Comparison of ENCODE assay signal across 19 mouse cellular contexts in genomic region chr1:172436785-172437184, GRCm38 (mm10). TPM values are rescaled to one million over a fixed set of nuclear protein-coding genes. Genes with fewer than 3 reads are reported as not detected.
DNase-seq lines count a peak whose midpoint lies in the region; ATAC-seq and TF ChIP-seq lines count a peak whose summit lies in the region.
"Had no signal": no experiment of that assay in that cellular context is flagged by ENCODE, and none has a peak within 500 bp of the region (broad histone marks: within the 10 kb centered on the region; RNA-seq: fewer than 3 reads in every experiment).

No protein-coding gene starts in this region.

- no peak for TF ChIP-seq CTCF in heart, postnatal 0 days (IDR thresholded peaks at IDR 0.05; ENCODE audit: low read depth)

- H3K4me1 ChIP-seq in heart, postnatal 0 days (ENCODE audit: control insufficient read depth, insufficient read depth), result peaks cover 16% of the 10 kb centered on the region
- no peaks in the 10 kb centered on the region for H3K4me1 ChIP-seq in midbrain, embryonic 11.5 days (ENCODE audit: control insufficient read depth, insufficient read depth, low read length)
- no peaks in the 10 kb centered on the region for H3K4me1 ChIP-seq in midbrain, embryonic 14.5 days (ENCODE audit: control insufficient read depth, insufficient read depth, low read length)
- H3K4me1 ChIP-seq: hindbrain, embryonic 12.5 days; neural tube, embryonic 13.5 days had no signal

- no peak overlapping the region for H3K27ac ChIP-seq in heart, postnatal 0 days (ENCODE audit: low read depth)
- no peak overlapping the region for H3K27ac ChIP-seq in midbrain, embryonic 11.5 days (ENCODE audit: low read depth, low read length)
- H3K27ac ChIP-seq in midbrain, embryonic 14.5 days (replicated peaks; ENCODE audit: low read depth, low read length), result no peak overlapping the region
- H3K27ac ChIP-seq: embryonic facial prominence, embryonic 12.5 days; forebrain, embryonic 10.5 days; heart, embryonic 15.5 days; hindbrain, embryonic 12.5 days; liver, embryonic 14.5 days; neural tube, embryonic 13.5 days had no signal

- no peak for DNase-seq in heart, postnatal 0 days (ENCODE audit: low spot score)
- no peak for DNase-seq in heart, postnatal 14 days
- peak; percentile 33 for DNase-seq in midbrain, embryonic 11.5 days (ENCODE audit: low spot score, missing footprints)
- no peak for DNase-seq in midbrain, embryonic 14.5 days
- peak; percentile 8 for DNase-seq in brain, adult 2 months (ENCODE audit: low read depth, low spot score)
- peak; percentile 25 for DNase-seq in forelimb bud, embryonic 11.5 days (ENCODE audit: low read depth, low spot score)
- no peak for DNase-seq in lung, adult 18-20 months
- DNase-seq: cerebellum, postnatal 25 days; gastrocnemius, postnatal 25 days; right cerebral cortex, postnatal 4 days; thymus, postnatal 36 days had no signal

- 31% methylated on average over 6 of the region's 6 CpGs for WGBS in heart, postnatal 0 days
- 58% methylated on average over 6 of the region's 6 CpGs for WGBS in midbrain, embryonic 11.5 days
- WGBS in midbrain, embryonic 14.5 days, result 54% methylated on average over 6 of the region's 6 CpGs

- H3K4me3 ChIP-seq in heart, postnatal 0 days (ENCODE audit: low read depth, low read length), result no peak overlapping the region
- H3K4me3 ChIP-seq in midbrain, embryonic 11.5 days (ENCODE audit: low read depth, low read length), result no peak overlapping the region
- H3K4me3 ChIP-seq in midbrain, embryonic 14.5 days (replicated peaks; ENCODE audit: low read depth, low read length), result no peak overlapping the region
- H3K4me3 ChIP-seq: embryonic facial prominence, embryonic 12.5 days; forebrain, embryonic 10.5 days; heart, embryonic 15.5 days; hindbrain, embryonic 12.5 days; megakaryocyte, embryonic 14.5 days; neural tube, embryonic 13.5 days had no signal

- no peak overlapping the region for H3K4me2 ChIP-seq in heart, postnatal 0 days (ENCODE audit: low read depth, low read length)
- no peak overlapping the region for H3K4me2 ChIP-seq in midbrain, embryonic 11.5 days
- H3K4me2 ChIP-seq in midbrain, embryonic 14.5 days (ENCODE audit: low read length), result no peak overlapping the region
- H3K4me2 ChIP-seq: embryonic facial prominence, embryonic 12.5 days; heart, embryonic 15.5 days; hindbrain, embryonic 12.5 days; neural tube, embryonic 13.5 days had no signal

- no peak overlapping the region for H3K9ac ChIP-seq in heart, postnatal 0 days (replicated peaks; ENCODE audit: low read depth, low read length)
- no peak overlapping the region for H3K9ac ChIP-seq in midbrain, embryonic 11.5 days (ENCODE audit: low read length)
- H3K9ac ChIP-seq in midbrain, embryonic 14.5 days (replicated peaks; ENCODE audit: low read length), result no peak overlapping the region
- H3K9ac ChIP-seq: embryonic facial prominence, embryonic 12.5 days; heart, embryonic 15.5 days; hindbrain, embryonic 12.5 days; liver, embryonic 14.5 days; neural tube, embryonic 13.5 days had no signal

- no peaks in the 10 kb centered on the region for H3K27me3 ChIP-seq in heart, postnatal 0 days (ENCODE audit: control insufficient read depth, insufficient read depth, low read length)
- H3K27me3 ChIP-seq in midbrain, embryonic 11.5 days (ENCODE audit: control insufficient read depth, insufficient read depth, low read length), result no peaks in the 10 kb centered on the region
- H3K27me3 ChIP-seq in midbrain, embryonic 14.5 days (ENCODE audit: control insufficient read depth, insufficient read depth, low read length), result no peaks in the 10 kb centered on the region
- H3K27me3 ChIP-seq: embryonic facial prominence, embryonic 12.5 days; heart, embryonic 15.5 days; hindbrain, embryonic 12.5 days; neural tube, embryonic 13.5 days had no signal

- intact Hi-C loops in heart, postnatal 14 days (cut with DNase I), result no loop called here

- H3K36me3 ChIP-seq in heart, postnatal 0 days (replicated peaks; ENCODE audit: control insufficient read depth, insufficient read depth, low read length), result no peaks in the 10 kb centered on the region
- H3K36me3 ChIP-seq in midbrain, embryonic 11.5 days (ENCODE audit: control insufficient read depth, insufficient read depth, low read length), result no peaks in the 10 kb centered on the region
- no peaks in the 10 kb centered on the region for H3K36me3 ChIP-seq in midbrain, embryonic 14.5 days (ENCODE audit: control insufficient read depth, insufficient read depth, low read length)
- H3K36me3 ChIP-seq: embryonic facial prominence, embryonic 12.5 days; forebrain, embryonic 10.5 days; heart, embryonic 15.5 days; hindbrain, embryonic 12.5 days; neural tube, embryonic 13.5 days had no signal

- H3K9me3 ChIP-seq in heart, postnatal 0 days (replicated peaks; ENCODE audit: control insufficient read depth, low read length), result no peaks in the 10 kb centered on the region
- no peaks in the 10 kb centered on the region for H3K9me3 ChIP-seq in midbrain, embryonic 11.5 days (ENCODE audit: control insufficient read depth, low read length)
- H3K9me3 ChIP-seq in midbrain, embryonic 14.5 days (ENCODE audit: control insufficient read depth, low read length), result no peaks in the 10 kb centered on the region
- H3K9me3 ChIP-seq: embryonic facial prominence, embryonic 12.5 days; forebrain, embryonic 10.5 days; heart, embryonic 15.5 days; hindbrain, embryonic 12.5 days; neural tube, embryonic 13.5 days had no signal

- TF ChIP-seq EP300 in heart, postnatal 0 days (IDR thresholded peaks at IDR 0.05; ENCODE audit: low read depth), result no peak

- peak; percentile 37 for ATAC-seq in heart, postnatal 0 days (ENCODE audit: insufficient read depth, low read depth)
- ATAC-seq in midbrain, embryonic 11.5 days (ENCODE audit: low FRiP score), result no peak
- ATAC-seq in midbrain, embryonic 14.5 days (ENCODE audit: low FRiP score, low TSS enrichment), result no peak
- ATAC-seq: lung, postnatal 0 days had no signal

RNA-seq across cellular contexts. Expression of gene Slamf9, which starts 38.4 kb away (rescaled TPM):
- total RNA-seq in heart, postnatal 0 days (2014; rRNA removed; ENCODE audit: low replicate concordance), result 1.9 and 5.8 TPM in 2 replicates
- 1.6 and 2.0 TPM in 2 replicates for polyA plus RNA-seq in heart, postnatal 0 days (2015; fragmentation: Nextera tagmentation; extraction: Ambion mirVana)
- total RNA-seq in heart, postnatal 14 days (2021), result 1 to 10 TPM in 1 of 2 experiments, under 1 TPM in 1; 0.98 to 1.1 TPM
- polyA plus RNA-seq in midbrain, embryonic 11.5 days (2014; fragmentation: Nextera tagmentation; extraction: Ambion mirVana), result 0.12 and 0.23 TPM in 2 replicates
- 0.32 TPM in 1 of 2 replicates, not detected in the other for polyA plus RNA-seq in midbrain, embryonic 14.5 days (2014; fragmentation: Nextera tagmentation; extraction: Ambion mirVana)
- polyA plus RNA-seq: forebrain, embryonic 10.5 days; neural tube, embryonic 13.5 days had no signal

RNA-seq across cellular contexts. Expression of gene Igsf9, which starts 44.8 kb away (rescaled TPM):
- 3.2 and 15.5 TPM in 2 replicates for total RNA-seq in heart, postnatal 0 days (2014; rRNA removed; ENCODE audit: low replicate concordance)
- 0.75 and 0.78 TPM in 2 replicates for polyA plus RNA-seq in heart, postnatal 0 days (2015; fragmentation: Nextera tagmentation; extraction: Ambion mirVana)
- under 1 TPM; 0.49 to 0.76 TPM for total RNA-seq in heart, postnatal 14 days (2021)
- polyA plus RNA-seq in midbrain, embryonic 11.5 days (2014; fragmentation: Nextera tagmentation; extraction: Ambion mirVana), result 48.8 and 49.7 TPM in 2 replicates
- 49.6 and 52.6 TPM in 2 replicates for polyA plus RNA-seq in midbrain, embryonic 14.5 days (2014; fragmentation: Nextera tagmentation; extraction: Ambion mirVana)

Comparison
In these comparisons a context has a peak if more than half of its experiments do, and no peak if none do; other contexts are left out.
1. DNase-seq: peak in midbrain, embryonic 11.5 days (single experiment), brain, adult 2 months (single experiment) and forelimb bud, embryonic 11.5 days (single experiment); none in heart, postnatal 0 days (single experiment), heart, postnatal 14 days (0 of 2), midbrain, embryonic 14.5 days (single experiment) and lung, adult 18-20 months (0 of 2).
2. RNA of gene Igsf9, which starts 44.8 kb away (polyA plus RNA-seq): 49.6 to 52.6 TPM in midbrain, embryonic 14.5 days and 48.8 to 49.7 TPM in midbrain, embryonic 11.5 days; 0.75 to 0.78 TPM in heart, postnatal 0 days; every median in the first group is over 10 times any median in the second.